Mouse (Mus musculus) CD8-positive naive resting alpha-beta T cell, adult 2 months (primary cell): ENCODE measurements around the gene Sgca.

Experiments used
- DNase-seq, 2 experiments: peaks; one replicate each; pipeline ENCODE4 v3.0.0; 2022; ENCODE audit warnings: low read depth in 2 of 2, low spot score in 2 of 2

Sgca gene

DNA sequence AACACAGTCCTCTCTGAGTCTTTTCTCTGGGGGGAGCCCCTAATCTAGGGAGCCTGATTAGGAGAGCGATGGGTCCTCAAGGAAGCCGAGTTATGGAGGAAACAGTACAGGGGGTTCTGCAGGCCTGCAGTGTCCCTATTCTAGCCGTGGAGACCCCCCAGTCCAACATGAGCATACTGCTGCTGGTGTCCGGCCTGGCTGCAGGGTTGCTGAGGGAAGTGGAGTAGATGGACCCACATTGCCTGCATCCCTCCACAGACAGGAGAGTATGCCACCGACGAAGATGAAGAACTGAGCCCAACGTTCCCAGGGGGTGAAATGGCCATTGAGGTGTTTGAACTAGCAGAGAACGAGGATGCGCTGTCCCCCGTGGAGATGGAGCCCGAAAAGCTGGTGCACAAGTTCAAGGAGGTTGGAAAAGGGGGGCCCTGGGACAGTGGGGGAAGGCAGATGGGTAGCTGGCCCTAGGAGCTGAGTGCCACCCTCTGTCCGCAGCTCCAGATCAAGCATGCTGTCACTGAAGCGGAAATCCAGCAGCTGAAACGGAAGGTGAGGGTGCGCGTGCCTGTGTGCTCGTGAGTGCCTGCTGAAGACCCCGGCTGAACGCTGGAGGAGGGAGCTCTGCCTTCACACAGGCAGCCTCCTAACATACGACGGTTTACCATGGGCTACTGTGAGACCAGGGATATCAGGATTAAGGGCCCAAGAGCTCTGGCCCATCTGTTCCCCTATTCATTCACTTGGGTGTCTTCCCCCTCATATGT lies 25.6 kb upstream of the Sgca start:
- DNase-seq = no peak

- DNase-seq = peak; percentile 50 to 59
Observed at GRCm38 (mm10) chr11:95001058-95001457, 24.9 kb upstream of the Sgca start.

DNA sequence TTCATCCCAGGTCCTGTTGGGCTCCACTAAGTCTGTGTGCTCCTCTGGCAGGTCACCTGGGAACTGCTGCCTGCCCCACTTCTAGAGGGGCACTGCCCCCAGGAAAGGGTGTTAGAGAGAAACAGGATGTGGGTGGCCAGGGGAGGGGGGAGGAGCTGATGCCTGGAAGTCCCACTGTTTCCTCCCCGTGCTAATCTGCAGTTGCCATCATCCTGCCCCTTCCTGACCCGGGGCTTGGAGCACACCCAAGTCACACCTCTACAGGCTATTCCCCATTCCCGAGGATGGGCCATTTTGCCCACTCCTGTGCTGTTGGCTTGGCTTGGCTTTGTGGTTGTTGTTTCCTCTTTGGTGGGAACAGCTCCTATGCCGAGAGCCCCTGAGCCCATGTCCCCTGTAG lies 24.4 kb upstream of the Sgca start:
- DNase-seq = peak in 1 of 2 experiments; percentile 40

- no peak for DNase-seq
Observed at GRCm38 (mm10) chr11:95000128-95000527, 24.0 kb upstream of the Sgca start.

DNA sequence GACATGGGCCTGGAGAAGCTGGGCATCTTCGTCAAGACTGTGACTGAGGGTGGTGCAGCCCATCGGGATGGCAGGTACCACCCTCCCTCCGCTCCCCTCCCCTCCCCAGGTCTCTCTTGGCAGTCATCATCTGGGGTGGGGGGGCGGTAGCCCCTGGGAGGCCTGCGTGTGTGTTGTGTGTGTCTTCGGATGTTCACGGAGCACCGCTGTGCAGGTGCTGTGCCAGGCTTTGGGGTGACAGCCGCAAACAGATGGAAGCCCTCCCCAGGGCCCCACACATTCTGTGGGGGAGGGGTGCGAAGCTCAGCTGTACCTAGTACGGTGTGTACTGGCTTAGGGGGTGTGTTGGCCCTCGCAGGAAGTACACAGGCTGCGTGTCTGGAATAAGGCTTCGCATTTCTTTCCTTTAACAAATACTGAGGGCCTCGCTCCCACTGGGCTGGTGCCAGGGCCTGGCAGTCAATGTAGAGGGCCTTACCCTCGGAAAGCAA lies 22.0 kb upstream of the Sgca start:
- peak; percentile 41 to 55 for DNase-seq

DNA sequence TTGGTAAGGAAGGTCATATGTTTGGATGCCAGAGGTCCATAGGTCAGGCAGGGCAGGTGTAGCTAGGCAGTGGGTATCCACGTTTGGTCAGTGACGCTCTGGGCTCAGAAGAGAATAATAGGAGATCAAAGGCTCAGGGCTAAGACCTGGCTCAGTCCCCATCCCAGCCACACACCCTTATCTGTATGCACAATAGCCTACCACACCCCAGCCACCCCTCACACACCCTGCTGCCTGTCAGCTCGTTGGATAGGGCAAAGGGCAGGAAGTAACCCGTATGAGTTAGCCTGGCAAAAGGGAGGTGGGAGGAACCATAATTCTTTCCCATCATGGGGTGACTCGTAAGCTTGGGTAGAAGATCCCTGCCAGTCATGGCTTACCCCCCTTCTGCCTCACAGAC lies 21.5 kb upstream of the Sgca start:
- peak in 1 of 2 experiments; percentile 20 for DNase-seq

DNA sequence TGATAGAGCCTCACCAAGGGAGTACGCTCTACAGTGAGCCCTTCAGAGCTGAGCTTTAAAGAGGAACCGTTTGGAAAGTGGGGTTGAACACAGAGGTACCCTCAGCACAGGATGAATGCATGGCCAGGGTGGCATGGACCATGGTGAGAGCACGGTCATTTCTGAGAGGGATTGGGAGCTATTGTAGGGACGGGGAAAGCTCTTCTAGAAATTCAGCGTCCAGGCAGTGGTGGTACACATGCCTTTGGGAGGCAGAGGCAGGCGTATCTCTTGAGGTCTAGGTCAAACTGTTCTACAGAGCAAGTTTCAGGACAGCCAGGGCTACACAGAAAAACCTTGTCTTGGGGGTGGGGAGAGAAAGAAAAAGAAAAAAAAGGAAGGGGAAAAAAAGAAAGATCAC lies 20.9 kb upstream of the Sgca start:
- DNase-seq = no peak

GRCm38 (mm10) chr11:94996101-94996500 lies 20.0 kb upstream of the Sgca start:
- no peak for DNase-seq

- DNase-seq = no peak
Observed at GRCm38 (mm10) chr11:94994947-94995772, 19.0 kb upstream of the Sgca start.

DNA sequence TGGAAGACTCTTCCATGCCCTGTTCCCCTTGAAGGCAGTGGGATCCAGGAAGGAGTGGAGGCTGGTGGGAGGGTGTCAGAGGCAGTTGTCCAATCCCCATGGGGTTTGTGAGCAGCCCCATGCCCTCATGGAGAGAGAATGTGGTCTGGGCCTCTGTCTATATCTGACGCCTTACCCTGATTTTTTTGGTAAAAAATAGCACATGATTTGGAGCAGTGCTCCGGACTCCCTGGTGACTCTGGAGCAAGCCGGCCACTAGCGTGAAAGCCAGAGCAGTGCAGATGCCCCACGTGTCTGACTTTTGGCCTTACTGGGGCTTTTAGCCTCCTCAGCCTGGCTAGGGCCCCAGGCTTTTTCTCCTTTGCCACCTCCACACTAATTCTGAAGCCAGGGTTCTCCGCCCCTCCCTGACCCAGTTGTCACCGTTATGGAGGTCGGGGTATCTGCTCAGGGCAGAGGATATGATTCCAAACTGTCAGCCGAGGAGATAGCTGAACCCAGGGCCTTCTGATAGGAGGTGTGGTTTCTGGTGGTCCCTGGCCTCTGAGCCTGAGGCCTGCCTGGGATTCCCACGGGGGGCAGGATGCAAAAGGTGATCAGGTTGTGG lies 18.2 kb upstream of the Sgca start:
- no peak for DNase-seq

DNA sequence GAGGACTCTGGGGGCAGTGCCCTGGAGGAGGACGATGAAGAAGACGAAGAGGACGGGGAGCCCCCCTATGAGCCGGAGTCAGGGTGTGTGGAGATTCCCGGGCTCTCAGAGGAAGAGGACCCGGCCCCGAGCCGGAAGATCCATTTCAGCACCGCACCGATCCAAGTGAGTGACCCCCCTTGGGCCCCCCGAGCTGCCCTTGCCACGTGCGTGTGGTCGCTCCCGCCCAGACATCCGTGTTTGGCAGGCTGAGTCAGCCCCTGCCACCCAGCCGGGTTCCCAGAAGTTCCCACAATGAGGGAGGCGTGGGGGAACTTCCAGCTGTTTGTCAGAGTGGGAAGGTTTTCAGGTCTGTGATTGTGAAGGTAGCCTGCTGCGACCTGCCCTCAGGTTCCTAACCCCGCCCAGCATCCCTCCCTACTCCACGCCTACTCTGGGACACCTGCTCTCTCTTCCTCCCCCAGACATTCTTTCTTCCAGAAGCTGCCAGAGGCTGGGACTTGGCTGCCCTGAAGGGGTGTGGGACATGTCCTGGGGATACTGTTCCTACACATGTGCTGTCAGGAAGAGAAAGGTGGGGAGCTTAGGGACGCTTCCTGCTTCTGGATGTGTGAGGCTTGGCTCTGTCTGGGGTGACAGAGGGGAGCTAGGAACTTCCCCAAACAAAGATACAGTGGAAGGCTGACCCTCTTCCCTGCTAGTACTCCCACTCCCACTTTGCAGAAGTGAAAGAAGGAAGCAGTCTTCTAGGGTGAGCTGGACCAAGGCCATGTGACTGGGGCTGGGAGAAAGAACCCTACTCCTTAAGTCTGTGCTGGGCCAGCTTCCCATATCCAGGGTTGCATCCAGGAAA lies 16.9 kb upstream of the Sgca start:
- no peak for DNase-seq

GRCm38 (mm10) chr11:94992480-94992753 lies 16.3 kb upstream of the Sgca start:
- no peak for DNase-seq

- DNase-seq = no peak
Observed at GRCm38 (mm10) chr11:94991641-94992479, 15.7 kb upstream of the Sgca start.

GRCm38 (mm10) chr11:94990749-94991577 lies 14.8 kb upstream of the Sgca start, which contains the start of gene Ppp1r9b:
Gene Ppp1r9b, plus strand, starts transcription at chr11:94991035.
- peak; percentile 83 to 88 for DNase-seq

GRCm38 (mm10) chr11:94990102-94990748 lies 14.1 kb upstream of the Sgca start:
- no peak for DNase-seq

DNA sequence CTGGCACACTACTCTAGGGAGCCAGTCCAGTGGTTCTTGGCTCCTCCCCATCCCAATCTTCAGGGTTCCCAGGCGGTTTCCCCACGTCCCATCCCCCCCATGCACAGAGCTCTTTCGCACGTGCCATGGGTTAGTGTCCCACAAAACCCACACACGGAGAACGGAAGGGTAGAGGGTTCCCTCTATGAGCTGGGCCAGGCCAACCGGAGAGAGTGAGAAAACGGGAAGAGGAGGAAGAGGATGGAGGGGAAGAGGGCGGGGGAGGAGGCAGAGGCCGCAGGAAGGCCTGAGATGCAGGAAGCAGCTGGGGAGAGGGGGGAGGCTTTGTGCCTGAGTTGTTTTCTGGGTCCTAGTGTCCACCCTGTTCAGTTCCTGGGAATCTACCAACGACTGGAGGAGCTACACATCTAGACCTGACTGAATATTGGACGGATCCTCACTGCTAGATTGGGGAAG lies 13.5 kb upstream of the Sgca start:
- DNase-seq = peak in 1 of 2 experiments; percentile 65

- DNase-seq = no peak
Observed at GRCm38 (mm10) chr11:94988780-94989561, 12.8 kb upstream of the Sgca start.

- DNase-seq = no peak
Observed at GRCm38 (mm10) chr11:94987851-94988250, 11.7 kb upstream of the Sgca start.
